Mouse (Mus musculus): ENCODE results near the gene Lix1l. TPM values are rescaled to one million over a fixed set of nuclear protein-coding genes. Genes with fewer than 3 reads are reported as not detected.

The Lix1l gene
- not detected for total RNA-seq (2023)

GRCm38 (mm10) chr3:96600639-96601250, at the start of gene Lix1l:
TSS of gene Lix1l (plus strand) at chr3:96601149.

GRCm38 (mm10) chr3:96557694-96558093, 43.3 kb upstream of the Lix1l start, which contains the start of gene Txnip:
TSS of gene Txnip (plus strand) at chr3:96557957.

GRCm38 (mm10) chr3:96576690-96577541, 24.0 kb upstream of the Lix1l start, which contains the start of gene Gm16253:
TSS of gene Gm16253 (plus strand) at chr3:96576984.

GRCm38 (mm10) chr3:96593790-96594560, 7.0 kb upstream of the Lix1l start, which contains the start of gene Polr3gl:
TSS of gene Polr3gl (minus strand) at chr3:96594181.

GRCm38 (mm10) chr3:96596228-96596707, 4.7 kb upstream of the Lix1l start, which contains the start of gene Ankrd34a:
TSS of gene Ankrd34a (plus strand) at chr3:96596636.

GRCm38 (mm10) chr3:96629729-96630600, 29.0 kb downstream of the Lix1l start, which contains the start of gene Rbm8a:
TSS of gene Rbm8a (plus strand) at chr3:96629933.

GRCm38 (mm10) chr3:96634928-96635879, 34.3 kb downstream of the Lix1l start, which contains the start of the genes Pex11b and Gm42957:
TSS of gene Pex11b (plus strand) at chr3:96635376.
TSS of gene Gm42957 (plus strand) at chr3:96635474.

GRCm38 (mm10) chr3:96645018-96645649, 44.2 kb downstream of the Lix1l start, which contains the start of gene Itga10:
TSS of gene Itga10 (plus strand) at chr3:96645584.

GRCm38 (mm10) chr3:96669727-96670468, 68.9 kb downstream of the Lix1l start, which contains the start of gene Ankrd35:
TSS of gene Ankrd35 (plus strand) at chr3:96670131.

Other genes with a start within 250 kb of the Lix1l start
- not detected for gene BC107364, start 148.8 kb upstream of the Lix1l start, total RNA-seq (2023)
- gene Hfe2, start 76.0 kb upstream of the Lix1l start, total RNA-seq (2023) = not detected
- gene Txnip, start 43.2 kb upstream of the Lix1l start, total RNA-seq (2023) = 382 TPM
- not detected for gene Gm16253, start 24.2 kb upstream of the Lix1l start, total RNA-seq (2023)
- gene Polr3gl, start 7.0 kb upstream of the Lix1l start, total RNA-seq (2023) = 34.6 TPM
- not detected for gene Ankrd34a, start 4.5 kb upstream of the Lix1l start, total RNA-seq (2023)
- gene Rbm8a, start 28.8 kb downstream of the Lix1l start, total RNA-seq (2023) = 87.7 TPM
- gene Pex11b, start 34.2 kb downstream of the Lix1l start, total RNA-seq (2023) = 26.4 TPM
- gene Gm42957, start 34.3 kb downstream of the Lix1l start, total RNA-seq (2023) = 0.18 TPM
- gene Itga10, start 44.4 kb downstream of the Lix1l start, total RNA-seq (2023) = 2.7 TPM
- gene Ankrd35, start 69.0 kb downstream of the Lix1l start, total RNA-seq (2023) = not detected
- gene Pias3, start 95.2 kb downstream of the Lix1l start, total RNA-seq (2023) = 14.8 TPM
- gene Nudt17, start 107.4 kb downstream of the Lix1l start, total RNA-seq (2023) = 1.9 TPM
- gene Polr3c, start 126.5 kb downstream of the Lix1l start, total RNA-seq (2023) = 64.1 TPM
- 43.7 TPM for gene Rnf115, start 126.5 kb downstream of the Lix1l start, total RNA-seq (2023)
- gene Pdzk1, start 228.1 kb downstream of the Lix1l start, total RNA-seq (2023) = 0.21 TPM
- 13.4 TPM for gene Cd160, start 228.2 kb downstream of the Lix1l start, total RNA-seq (2023)

Measured in CD8-positive naive resting alpha-beta T cell, adult 57 days (primary cell).